Mouse (Mus musculus): ENCODE measurements around the gene Rrp15. TPM values are rescaled to one million over a fixed set of nuclear protein-coding genes. Genes with fewer than 3 reads are reported as not detected.
"Not testable (repeated sequence)": the region's sequence is repeated elsewhere in the genome, so short reads cannot be mapped to it uniquely, and the experiment has no call there.

Gene Rrp15
- total RNA-seq (2021), result 10 to 100 TPM; 33.0 to 34.6 TPM
- long read RNA-seq, experiment 1, transcript Rrp15-201 (5 exons, 1,321 nt), result major isoform, 42 of 48 reads
- long read RNA-seq, experiment 1, partial matches to known transcripts, result 5 of 48 reads
- long read RNA-seq, experiment 1, other reads (novel, unspliced or antisense), result 1 of 48 reads
- long read RNA-seq, experiment 2, transcript Rrp15-201 (5 exons, 1,321 nt), result major isoform, 36 of 40 reads
- long read RNA-seq, experiment 2, partial matches to known transcripts, result 3 of 40 reads
- long read RNA-seq, experiment 2, other reads (novel, unspliced or antisense), result 1 of 40 reads

DNA sequence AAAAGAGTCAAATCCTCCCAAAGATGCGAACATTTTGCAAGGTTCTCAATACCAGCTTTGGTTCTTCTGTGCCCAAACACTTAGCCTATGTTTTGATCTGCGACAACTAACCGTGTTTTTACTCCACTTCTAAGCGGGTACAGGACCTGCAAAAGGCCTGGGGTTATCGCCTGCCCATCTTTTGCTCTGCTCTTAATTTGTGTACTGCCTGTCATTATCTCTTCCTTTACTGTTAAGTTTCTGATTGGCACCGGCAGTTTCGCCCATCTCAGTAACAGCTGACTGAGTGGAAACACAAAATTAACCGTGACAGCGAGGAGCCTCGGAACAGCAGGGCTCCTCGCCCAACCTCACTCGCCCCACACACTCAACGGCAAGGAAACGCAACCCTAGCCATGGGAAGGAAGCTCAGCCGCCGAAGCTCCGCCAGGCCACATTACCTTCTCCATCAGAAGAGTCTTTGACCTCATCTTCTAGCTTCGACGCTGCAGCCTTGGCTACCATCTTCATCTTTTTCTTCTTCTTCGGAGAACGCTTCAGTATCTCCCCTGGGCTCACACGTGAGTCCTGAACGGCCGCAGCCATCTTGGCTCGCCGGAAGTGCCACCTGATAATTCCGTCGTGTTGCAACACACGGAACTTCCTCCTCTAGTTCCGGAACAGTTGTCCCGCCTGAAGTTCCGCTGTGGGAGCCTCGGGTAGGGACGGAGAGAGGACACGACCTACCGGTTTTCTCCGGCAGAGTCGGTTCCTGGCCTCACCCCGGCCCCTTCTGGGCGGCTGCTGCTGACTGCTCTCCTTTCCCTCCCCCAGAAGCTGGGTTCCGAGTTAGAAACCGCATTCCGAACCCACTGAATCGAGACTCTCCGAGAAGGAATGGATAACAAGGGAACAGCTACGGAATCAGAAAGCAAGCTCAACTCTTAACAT lies at the start of gene Rrp15:
Gene Rrp15 (minus strand): TSS at position 635 of the 930 bp plus-strand sequence.
- peak; percentile 67 to 74 for DNase-seq (ENCODE audit: low spot score in 2 of 2)

DNA sequence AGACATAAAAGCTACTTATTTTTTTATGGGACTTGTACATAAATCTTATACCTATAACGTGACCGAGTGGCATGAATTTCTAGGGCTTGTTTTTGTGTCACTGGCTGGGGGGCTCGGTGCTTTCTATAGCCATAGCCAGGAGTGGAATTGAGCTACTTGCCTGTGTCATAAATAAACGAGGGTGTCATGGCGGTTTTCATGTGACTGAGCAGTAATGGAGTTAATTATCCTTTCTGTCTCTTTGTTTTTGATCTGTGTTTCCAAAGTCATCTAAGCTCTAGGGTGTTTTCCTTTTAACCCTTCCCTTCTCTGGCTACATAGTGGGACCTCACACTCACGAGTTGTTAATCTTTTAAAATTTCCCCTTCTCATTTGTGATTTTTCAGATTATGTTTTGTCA lies 48.8 kb upstream of the Rrp15 start:
- DNase-seq (ENCODE audit: low spot score in 2 of 2), result no peak

DNA sequence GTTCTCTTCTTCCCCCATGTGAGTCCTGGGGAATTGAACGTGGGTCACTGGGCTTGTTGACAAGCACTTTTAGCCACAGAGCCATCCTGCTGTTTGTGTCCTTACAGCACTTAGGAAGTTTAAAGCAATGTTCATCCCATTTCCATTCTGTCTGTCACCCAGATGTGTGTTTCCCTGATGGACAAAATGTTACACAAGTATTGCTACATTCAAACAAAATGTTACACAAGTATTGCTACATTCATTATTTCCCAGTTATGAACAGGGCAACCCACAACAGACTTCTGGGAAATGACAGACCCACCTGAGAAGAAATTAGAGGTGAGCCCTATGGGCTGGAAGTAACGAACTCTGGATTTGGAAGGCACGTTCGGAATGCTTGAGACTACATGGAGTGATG lies 36.2 kb upstream of the Rrp15 start:
- no peak for DNase-seq (ENCODE audit: low spot score in 2 of 2)

DNA sequence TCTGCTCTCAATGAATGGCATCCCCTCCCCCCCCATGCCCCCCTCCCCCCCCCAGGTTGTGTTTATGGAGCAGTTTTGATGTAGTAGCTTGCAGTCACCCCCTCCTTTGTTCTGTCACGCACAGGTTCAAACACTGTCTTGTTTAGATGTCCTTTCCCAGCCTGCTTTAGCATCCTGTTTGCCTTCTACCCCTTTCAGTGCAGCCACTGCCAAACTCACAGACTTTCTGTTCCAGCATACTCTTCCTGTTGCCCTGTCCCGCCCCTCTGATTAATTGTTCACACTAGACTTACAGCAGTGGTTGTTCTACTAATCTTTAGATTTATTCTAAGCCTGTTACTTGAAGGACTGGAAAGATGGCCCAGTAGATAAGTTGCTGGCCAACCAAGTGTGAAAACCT lies 31.7 kb upstream of the Rrp15 start:
- DNase-seq (ENCODE audit: low spot score in 2 of 2), result no peak

GRCm38 (mm10) chr1:186773124-186773523 lies 24.0 kb upstream of the Rrp15 start:
- DNase-seq (ENCODE audit: low spot score in 2 of 2), result no peak

GRCm38 (mm10) chr1:186772547-186773077 lies 23.5 kb upstream of the Rrp15 start:
- no peak for DNase-seq (ENCODE audit: low spot score in 2 of 2)

GRCm38 (mm10) chr1:186772005-186772404 lies 22.8 kb upstream of the Rrp15 start:
- DNase-seq (ENCODE audit: low spot score in 2 of 2), result no peak

- DNase-seq (ENCODE audit: low spot score in 2 of 2), result no peak
Observed at GRCm38 (mm10) chr1:186770659-186771058, 21.5 kb upstream of the Rrp15 start.

GRCm38 (mm10) chr1:186768392-186768791 lies 19.2 kb upstream of the Rrp15 start:
- no peak for DNase-seq (ENCODE audit: low spot score in 2 of 2)

GRCm38 (mm10) chr1:186763451-186763850 lies 14.3 kb upstream of the Rrp15 start:
- not testable (repeated sequence) for DNase-seq (ENCODE audit: low spot score in 2 of 2)

GRCm38 (mm10) chr1:186749675-186750283 lies 621 bp upstream of the Rrp15 start:
- DNase-seq (ENCODE audit: low spot score in 2 of 2), result no peak

DNA sequence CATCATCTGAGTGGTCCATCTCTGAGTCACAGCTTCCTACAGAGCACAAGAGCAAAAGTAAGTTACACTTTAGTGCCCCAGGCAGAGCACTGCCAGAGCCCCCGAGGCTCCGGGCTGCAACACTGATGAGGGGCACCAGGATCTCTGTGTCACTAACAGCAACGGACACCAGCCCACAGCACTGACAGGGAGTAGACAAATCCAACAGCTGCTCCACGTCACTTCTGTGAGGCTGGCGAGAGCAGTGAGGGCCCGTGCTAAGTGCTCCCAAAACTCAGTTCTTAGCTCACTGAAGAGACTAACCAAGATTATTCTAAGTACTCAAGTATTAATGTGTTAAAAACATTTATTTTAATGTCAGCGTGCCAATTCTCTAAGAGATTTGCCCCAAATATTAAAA lies 9.3 kb downstream of the Rrp15 start:
- DNase-seq (ENCODE audit: low spot score in 2 of 2), result no peak

GRCm38 (mm10) chr1:186735537-186735936 lies 13.6 kb downstream of the Rrp15 start:
- no peak for DNase-seq (ENCODE audit: low spot score in 2 of 2)

DNA sequence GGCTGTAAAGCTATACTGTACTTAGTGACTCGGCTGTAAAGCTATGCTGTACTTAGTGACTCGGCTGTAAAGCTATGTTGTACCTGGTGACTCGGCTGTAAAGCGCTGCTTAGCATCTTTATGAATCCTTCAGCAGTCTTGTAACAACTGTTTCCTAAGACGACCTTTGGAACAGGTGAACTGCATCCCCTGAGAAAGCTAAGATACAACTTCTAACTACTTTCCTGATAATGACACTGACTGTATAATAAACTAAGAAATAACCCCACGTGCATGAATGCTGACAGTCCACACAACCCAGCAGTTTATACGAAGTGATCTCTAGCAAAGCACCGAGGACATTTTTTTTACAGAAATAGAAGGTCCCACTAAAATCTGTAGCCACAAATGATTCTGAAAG lies 16.1 kb downstream of the Rrp15 start:
- DNase-seq (ENCODE audit: low spot score in 2 of 2), result no peak

DNA sequence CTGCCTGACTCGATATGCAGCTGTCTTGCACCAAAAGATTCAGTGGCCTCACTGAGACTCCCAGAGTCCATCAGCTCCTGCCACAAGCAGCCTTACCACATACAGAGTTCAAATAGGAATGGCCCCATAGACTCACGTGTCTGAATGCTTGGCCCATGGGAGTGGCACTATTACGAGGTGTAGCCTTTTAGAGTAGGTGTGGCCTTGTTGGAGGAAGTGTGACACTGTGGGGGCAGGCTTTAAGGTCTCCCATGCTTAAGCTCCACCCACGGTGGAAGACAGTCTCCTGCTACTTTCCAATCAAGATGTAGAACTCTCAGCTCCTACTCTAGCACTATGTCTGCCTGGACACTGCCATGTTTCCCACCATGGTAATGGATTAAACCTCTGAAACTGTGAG lies 20.4 kb downstream of the Rrp15 start:
- no peak for DNase-seq (ENCODE audit: low spot score in 2 of 2)

GRCm38 (mm10) chr1:186726117-186726516 lies 23.0 kb downstream of the Rrp15 start:
- no peak for DNase-seq (ENCODE audit: low spot score in 2 of 2)

GRCm38 (mm10) chr1:186722299-186722698 lies 26.9 kb downstream of the Rrp15 start:
- no peak for DNase-seq (ENCODE audit: low spot score in 2 of 2)

DNA sequence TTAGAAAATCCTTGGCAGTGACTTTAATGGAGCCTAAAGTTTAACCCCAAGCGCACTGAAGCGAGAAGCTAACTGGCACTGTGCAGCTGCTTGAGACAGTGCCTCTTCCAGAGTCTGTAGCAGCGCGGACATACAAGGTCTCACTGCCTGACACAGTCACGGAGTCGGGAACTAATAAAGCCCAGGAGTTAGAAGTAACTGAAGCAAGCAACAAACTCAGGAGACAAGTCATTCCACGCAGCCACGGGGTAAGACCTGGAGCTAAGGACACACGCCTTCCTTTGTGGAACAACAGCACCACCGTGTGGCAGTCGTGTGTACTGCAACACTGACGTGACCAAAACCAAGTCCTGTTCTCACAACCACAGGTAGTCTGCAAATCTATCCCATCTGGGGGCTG lies 27.3 kb downstream of the Rrp15 start:
- peak; percentile 52 to 63 for DNase-seq (ENCODE audit: low spot score in 2 of 2)

DNA sequence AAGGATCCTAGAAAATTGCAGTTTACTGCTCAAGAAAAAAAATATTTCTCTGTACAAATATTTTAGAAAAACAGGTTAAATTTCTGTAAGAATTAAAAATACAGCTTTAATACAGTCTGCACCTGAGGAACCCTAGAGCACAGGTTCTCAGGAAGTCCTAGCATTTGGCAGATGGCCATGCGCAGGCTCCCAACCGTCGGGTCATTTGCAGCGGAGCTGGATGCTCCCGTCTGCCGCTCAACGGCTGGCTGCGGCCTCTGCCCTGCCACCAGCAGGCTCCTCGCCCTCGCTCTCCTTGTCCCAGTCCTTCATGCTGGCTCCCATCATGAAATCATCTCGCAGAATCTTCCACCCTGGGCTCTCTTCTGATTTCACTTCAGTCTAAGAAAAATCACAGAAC lies 28.0 kb downstream of the Rrp15 start:
- no peak for DNase-seq (ENCODE audit: low spot score in 2 of 2)

DNA sequence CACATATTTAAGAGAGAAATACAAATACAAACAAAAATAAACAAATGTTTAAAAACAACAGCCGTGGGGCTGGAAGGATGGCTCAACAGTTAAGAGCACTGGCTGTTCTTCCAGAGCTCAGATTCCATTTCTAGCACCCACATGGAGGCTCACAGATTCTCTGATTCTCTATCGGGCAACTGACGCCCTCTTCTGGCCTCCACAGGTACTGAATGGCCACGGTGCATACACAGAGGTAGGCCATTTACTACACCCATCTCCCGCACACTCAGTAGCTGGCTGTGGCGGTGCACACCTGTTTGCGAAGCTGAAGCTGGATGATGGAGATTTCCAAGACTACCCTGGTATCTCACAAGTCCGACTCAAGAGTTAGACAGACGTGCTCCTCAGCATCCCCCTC lies 29.4 kb downstream of the Rrp15 start:
- DNase-seq (ENCODE audit: low spot score in 2 of 2), result no peak

DNA sequence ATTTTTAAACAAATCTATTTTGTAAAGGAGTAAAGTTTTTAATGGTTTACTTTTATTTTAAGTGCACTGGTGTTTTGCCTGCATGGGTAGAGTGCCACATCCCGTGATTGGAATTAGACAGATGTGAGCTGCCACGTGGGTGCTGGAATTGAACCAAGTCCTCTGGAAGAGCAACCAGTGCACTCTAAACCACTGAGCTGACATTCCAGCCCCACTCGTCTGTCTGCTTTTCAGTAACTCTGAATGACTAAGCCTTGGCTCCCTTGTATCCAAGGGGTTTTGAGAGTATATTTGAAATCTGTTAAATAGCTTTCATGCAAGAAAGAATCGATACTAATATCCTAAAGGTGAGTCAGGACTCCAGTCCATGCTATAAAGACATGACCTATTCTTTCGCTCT lies 30.3 kb downstream of the Rrp15 start:
- no peak for DNase-seq (ENCODE audit: low spot score in 2 of 2)

All from adrenal gland, postnatal 4 days (tissue).